Mouse (Mus musculus) forebrain, embryonic 12.5 days (tissue): ENCODE measurements around the gene Ncf1. TPM values are rescaled to one million over a fixed set of nuclear protein-coding genes. Genes with fewer than 3 reads are reported as not detected.

Experiments used
- ATAC-seq: fragments of 200-750 bp; cut with Nextera tagmentation; 2 replicates; pipeline ENCODE4 v1.8.0; 2017; ENCODE audit warnings: moderate TSS enrichment; ENCODE audit not compliant: low FRiP score
- H3K27ac ChIP-seq: fragments of 300-500 bp; sonication (generic); 2 replicates; pipeline ENCODE4 v1.5.1; 2016; ENCODE audit warnings: mild to moderate bottlenecking
- H3K27me3 ChIP-seq: fragments of 300-500 bp; sonication (generic); 2 replicates; pipeline ENCODE4 v1.6.1; 2016; ENCODE audit warnings: mild to moderate bottlenecking
- H3K36me3 ChIP-seq: fragments of 300-500 bp; sonication (generic); replicated peaks from 2 replicates; pipeline ENCODE4 v1.6.1; 2016; ENCODE audit warnings: mild to moderate bottlenecking
- H3K4me1 ChIP-seq: fragments of 300-500 bp; sonication (generic); 2 replicates; pipeline ENCODE4 v1.6.1; 2016
- H3K4me2 ChIP-seq: fragments of 300-500 bp; sonication (generic); 2 replicates; pipeline ENCODE4 v1.6.1; 2016; ENCODE audit warnings: mild to moderate bottlenecking, moderate library complexity
- H3K4me3 ChIP-seq: fragments of 300-500 bp; sonication (generic); replicated peaks from 2 replicates; pipeline ENCODE4 v1.5.1; 2016; ENCODE audit warnings: mild to moderate bottlenecking
- H3K9ac ChIP-seq: fragments of 300-500 bp; sonication (generic); 2 replicates; pipeline ENCODE4 v1.6.1; 2016; ENCODE audit warnings: mild to moderate bottlenecking
- H3K9me3 ChIP-seq: fragments of 300-500 bp; sonication (generic); 2 replicates; pipeline ENCODE4 v1.6.1; 2016
- WGBS: fragments of 180-500 bp; shearing (Covaris S2); methylation state at CpG from one replicate; pipeline ENCODE4 v1.1.7; 2016; 5-methylcytosine and 5-hydroxymethylcytosine counted together
- polyA plus RNA-seq: library from polyadenylated mRNA; unstranded; fragments of >200 nt; fragmentation: Nextera tagmentation; extraction: Ambion mirVana; gene quantifications from 2 replicates; pipeline ENCODE4 v1.2.1, GENCODE M21; 2016

Gene Ncf1
- polyA plus RNA-seq, 1 experiment from 2014 or later = 1.4 TPM

DNA sequence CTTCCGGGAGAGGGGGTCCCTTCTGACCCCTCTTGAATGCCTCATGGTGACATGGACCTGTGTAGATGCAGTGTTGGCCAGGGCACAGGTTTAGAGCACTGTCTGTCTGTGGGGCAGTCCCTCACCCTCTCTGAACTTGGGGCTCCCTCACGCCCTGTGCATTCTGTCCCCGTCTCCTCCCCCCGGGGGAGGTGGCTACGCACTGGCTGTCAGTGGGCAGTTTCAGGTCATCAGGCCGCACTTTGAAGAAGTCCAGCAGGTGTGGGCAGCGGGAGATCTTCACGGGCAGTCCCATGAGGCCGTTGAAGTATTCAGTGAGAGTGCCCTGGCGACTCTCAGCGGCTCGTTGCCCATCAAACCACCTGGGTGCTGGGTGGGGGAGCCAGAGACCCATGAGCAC is 2.5 kb downstream of the Ncf1 start:
- no peak overlapping the region for H3K4me2 ChIP-seq
- no peaks in the 10 kb centered on the region for H3K9me3 ChIP-seq
- no peak overlapping the region for H3K9ac ChIP-seq
- H3K27me3 ChIP-seq = peaks cover 13% of the 10 kb centered on the region
- ATAC-seq = 0 out of 2 replicates have a peak, but pooled peaks have one; percentile 25
- H3K4me3 ChIP-seq = no peak overlapping the region
- no peak overlapping the region for H3K27ac ChIP-seq
- no peaks in the 10 kb centered on the region for H3K36me3 ChIP-seq
- 75% methylated on average over 12 of the region's 12 CpGs for WGBS
- peaks cover 5% of the 10 kb centered on the region for H3K4me1 ChIP-seq

DNA sequence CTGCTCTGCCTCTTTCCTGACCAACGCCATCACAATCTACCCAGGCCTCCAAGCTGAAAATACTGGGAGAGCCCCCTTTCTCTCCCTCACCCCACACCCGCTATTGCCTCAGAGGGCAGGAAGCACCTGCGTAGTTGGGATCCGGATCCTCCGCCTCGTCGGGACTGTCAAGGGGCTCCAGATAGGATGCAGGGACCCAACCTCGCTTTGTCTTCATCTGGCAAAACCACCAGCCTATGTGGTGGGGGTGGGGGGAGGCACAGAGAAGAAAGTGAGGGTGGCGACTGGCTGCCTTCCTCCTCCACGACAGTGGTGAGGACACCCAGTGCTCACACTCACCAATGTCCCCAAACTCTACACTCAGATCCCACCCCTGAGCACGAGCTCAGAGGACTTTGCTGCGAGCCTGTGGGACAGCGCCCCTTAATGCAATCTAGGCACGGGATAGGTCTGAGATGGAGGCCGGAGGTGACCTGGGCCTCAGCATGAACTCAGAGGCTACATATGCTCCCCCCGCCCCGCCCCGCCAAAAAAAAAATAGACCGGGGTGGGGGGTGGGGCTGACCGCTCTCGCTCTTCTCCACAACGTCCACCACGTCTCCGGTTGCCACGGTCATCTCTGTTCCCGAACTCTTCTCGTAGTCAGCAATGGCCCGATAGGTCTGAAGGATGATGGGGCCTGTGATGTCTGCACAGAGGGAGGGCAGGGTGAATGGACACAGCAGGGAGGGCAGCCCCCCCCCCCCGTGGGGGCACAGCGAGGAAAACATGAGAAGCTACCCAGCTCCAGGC is 4.1 kb downstream of the Ncf1 start:
- Histone ChIP-seq H3K27me3 (peaks cover 25% of the 10 kb centered on the region), H3K4me3 (no peak overlapping the region), H3K9ac (no peak overlapping the region), H3K27ac (no peak overlapping the region), H3K36me3 (no peaks in the 10 kb centered on the region), H3K4me2 (no peak overlapping the region), H3K4me1 (peaks cover 11% of the 10 kb centered on the region), H3K9me3 (no peaks in the 10 kb centered on the region)
- ATAC-seq = no peak
- WGBS = 86% methylated on average over 30 of the region's 30 CpGs

GRCm38 (mm10) chr5:134221708-134222150 is 7.7 kb downstream of the Ncf1 start:
- no peak for ATAC-seq
- Histone ChIP-seq H3K4me2 (peak overlapping the region; percentile 62), H3K9me3 (no peaks in the 10 kb centered on the region), H3K36me3 (peaks cover 11% of the 10 kb centered on the region), H3K27me3 (peaks cover 25% of the 10 kb centered on the region), H3K9ac (peak overlapping the region; percentile 59), H3K4me3 (peak overlapping the region; percentile 32), H3K4me1 (peaks cover 11% of the 10 kb centered on the region), H3K27ac (no peak overlapping the region)
- WGBS = 2% methylated on average over 36 of the region's 36 CpGs

DNA sequence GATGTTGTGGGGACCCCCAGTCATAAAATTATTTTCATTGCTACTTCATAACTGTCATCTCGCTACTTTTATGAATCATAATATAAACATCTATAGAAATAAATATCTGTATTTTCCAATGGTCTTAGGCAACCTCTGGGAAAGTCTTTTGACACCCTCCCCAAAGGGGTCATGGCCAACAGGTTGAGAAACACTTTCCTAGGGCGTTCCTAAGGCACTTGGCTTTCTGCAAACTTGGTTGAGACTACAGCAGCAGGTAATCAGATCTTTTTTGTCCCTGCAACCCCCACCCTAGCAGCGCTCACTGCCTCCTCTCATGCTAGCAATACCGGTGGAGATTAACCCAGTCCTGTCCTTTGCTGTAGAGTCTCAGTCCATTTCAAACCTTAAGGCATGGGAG is 8.1 kb downstream of the Ncf1 start:
- WGBS = 44% methylated on average over 4 of the region's 4 CpGs
- H3K27me3 ChIP-seq = peaks cover 25% of the 10 kb centered on the region
- peak overlapping the region; percentile 62 for H3K4me2 ChIP-seq
- ATAC-seq = no peak
- H3K9me3 ChIP-seq = no peaks in the 10 kb centered on the region
- H3K9ac ChIP-seq = no peak overlapping the region
- H3K27ac ChIP-seq = no peak overlapping the region
- H3K36me3 ChIP-seq = peaks cover 15% of the 10 kb centered on the region
- peak overlapping the region; percentile 32; the same call in 1 of the 2 replicates for H3K4me3 ChIP-seq
- H3K4me1 ChIP-seq = peaks cover 11% of the 10 kb centered on the region

- Histone ChIP-seq H3K4me1 (peaks cover 11% of the 10 kb centered on the region), H3K27ac (no peak overlapping the region), H3K4me3 (no peak overlapping the region), H3K4me2 (no peak overlapping the region), H3K9me3 (no peaks in the 10 kb centered on the region), H3K9ac (no peak overlapping the region), H3K36me3 (peaks cover 20% of the 10 kb centered on the region), H3K27me3 (peaks cover 21% of the 10 kb centered on the region)
- no peak for ATAC-seq
- WGBS = 94% methylated on average over 7 of the region's 7 CpGs
These were observed 11.5 kb downstream of the Ncf1 start for GRCm38 (mm10) chr5:134217900-134218299.

DNA sequence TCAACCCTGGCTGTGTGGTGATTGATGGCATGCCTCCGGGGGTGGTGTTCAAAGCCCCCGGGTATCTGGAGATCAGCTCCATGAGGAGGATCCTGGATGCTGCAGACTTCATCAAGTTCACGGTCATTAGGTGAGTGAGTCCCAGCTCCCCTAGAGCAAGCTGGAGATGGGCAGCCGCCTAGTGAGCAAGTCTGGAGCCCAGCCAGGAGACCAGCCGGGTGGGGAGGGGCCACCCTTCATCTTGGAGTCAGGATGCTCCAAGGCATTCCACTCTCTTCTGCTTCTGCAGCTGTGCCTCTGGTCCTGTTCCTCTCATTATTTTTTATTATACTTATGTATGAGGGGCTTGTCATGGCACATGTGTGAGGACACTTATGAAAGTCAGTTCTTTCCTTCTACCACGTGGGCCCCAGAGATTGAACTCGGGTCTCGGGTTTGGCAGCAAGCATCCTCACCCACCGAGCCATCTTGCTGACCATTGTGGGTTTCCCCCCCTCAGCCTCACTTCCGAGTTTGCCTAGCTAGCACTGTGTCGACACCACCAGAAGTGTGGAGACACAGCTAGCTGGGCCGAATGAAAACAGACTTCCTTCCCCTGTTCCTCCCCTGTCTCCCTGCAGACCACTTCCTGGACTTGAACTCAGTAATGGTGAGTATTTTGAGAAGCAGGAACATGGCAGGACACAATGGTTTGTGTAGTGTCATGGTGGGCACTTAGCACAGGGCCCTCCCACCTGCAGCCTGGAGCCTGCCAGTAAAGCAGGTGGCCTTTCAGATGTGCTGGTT is 15.2 kb downstream of the Ncf1 start:
- Histone ChIP-seq H3K36me3 (peaks cover 21% of the 10 kb centered on the region), H3K9me3 (no peaks in the 10 kb centered on the region), H3K27me3 (no peaks in the 10 kb centered on the region), H3K4me3 (no peak overlapping the region), H3K27ac (no peak overlapping the region), H3K4me2 (no peak overlapping the region), H3K9ac (no peak overlapping the region), H3K4me1 (no peaks in the 10 kb centered on the region)
- 84% methylated on average over 12 of the region's 12 CpGs for WGBS
- no peak for ATAC-seq

GRCm38 (mm10) chr5:134209931-134210554 is 19.4 kb downstream of the Ncf1 start:
- 77% methylated on average over 11 of the region's 11 CpGs for WGBS
- H3K4me3 ChIP-seq = no peak overlapping the region
- H3K9ac ChIP-seq = no peak overlapping the region
- H3K36me3 ChIP-seq = peaks cover 6% of the 10 kb centered on the region; the same call in 1 of the 2 replicates
- H3K4me1 ChIP-seq = no peaks in the 10 kb centered on the region
- H3K27me3 ChIP-seq = no peaks in the 10 kb centered on the region
- no peak overlapping the region for H3K4me2 ChIP-seq
- H3K27ac ChIP-seq = no peak overlapping the region
- H3K9me3 ChIP-seq = 0 out of 2 replicates have a peak, but pooled peaks cover 3% of the 10 kb centered on the region
- ATAC-seq = no peak

DNA sequence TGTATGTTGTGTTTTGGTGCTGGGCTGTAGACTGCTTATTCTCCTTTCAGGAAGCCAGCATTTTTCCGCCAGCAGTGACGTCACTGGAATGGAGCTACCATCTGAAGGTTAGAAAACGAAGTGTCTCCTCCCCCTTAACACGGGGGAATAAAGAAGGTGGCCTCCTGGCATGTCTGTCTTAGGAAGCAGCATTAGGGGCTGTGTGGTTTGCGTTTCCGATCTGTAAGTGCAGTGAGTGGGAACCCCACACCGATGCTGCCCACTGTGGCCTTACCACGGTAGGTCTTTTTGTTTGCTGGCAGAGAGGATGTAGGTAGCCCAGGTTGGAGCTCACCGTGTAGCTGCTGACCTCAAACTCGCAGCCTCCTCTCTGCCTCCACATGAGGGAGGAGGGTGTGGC is 22.7 kb downstream of the Ncf1 start:
- no peak for ATAC-seq
- Histone ChIP-seq H3K4me2 (no peak overlapping the region), H3K4me3 (no peak overlapping the region), H3K27me3 (no peaks in the 10 kb centered on the region), H3K27ac (no peak overlapping the region), H3K36me3 (peaks cover 23% of the 10 kb centered on the region), H3K9me3 (0 out of 2 replicates have a peak, but pooled peaks cover 3% of the 10 kb centered on the region), H3K4me1 (no peaks in the 10 kb centered on the region), H3K9ac (no peak overlapping the region)
- WGBS = 86% methylated on average over 10 of the region's 10 CpGs

- peaks cover 36% of the 10 kb centered on the region for H3K36me3 ChIP-seq
- 88% methylated on average over 8 of the region's 8 CpGs for WGBS
- no peak for ATAC-seq
- no peak overlapping the region for H3K4me2 ChIP-seq
- no peak overlapping the region for H3K4me3 ChIP-seq
- no peak overlapping the region for H3K9ac ChIP-seq
- no peaks in the 10 kb centered on the region for H3K4me1 ChIP-seq
- no peaks in the 10 kb centered on the region for H3K27me3 ChIP-seq
- no peaks in the 10 kb centered on the region for H3K9me3 ChIP-seq
- no peak overlapping the region for H3K27ac ChIP-seq
These were observed 35.8 kb downstream of the Ncf1 start for GRCm38 (mm10) chr5:134193664-134194063.

DNA sequence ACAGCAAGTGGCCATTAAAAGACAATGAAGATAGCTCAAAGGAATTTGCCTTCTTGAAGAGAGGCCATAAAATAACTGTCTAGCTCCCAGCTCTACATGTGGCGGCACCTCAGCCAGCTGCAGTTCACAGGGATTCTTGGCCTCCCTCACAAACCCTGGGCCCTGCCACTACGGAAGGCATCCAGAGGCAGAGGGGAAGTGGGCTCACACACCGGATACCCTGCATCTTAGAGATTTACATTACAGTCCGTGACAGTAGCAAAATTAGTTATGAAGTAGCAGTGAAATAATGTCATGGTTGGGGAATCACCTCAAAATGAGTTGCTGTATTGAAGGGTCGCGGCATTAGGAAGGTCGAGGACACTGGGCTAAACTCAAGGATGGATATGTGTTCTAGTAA is 40.9 kb downstream of the Ncf1 start:
- Histone ChIP-seq H3K36me3 (peaks cover 4% of the 10 kb centered on the region), H3K4me2 (no peak overlapping the region), H3K4me1 (peaks cover 1% of the 10 kb centered on the region), H3K9me3 (no peaks in the 10 kb centered on the region), H3K4me3 (no peak overlapping the region), H3K27ac (no peak overlapping the region), H3K9ac (no peak overlapping the region), H3K27me3 (no peaks in the 10 kb centered on the region)
- ATAC-seq = no peak
- 90% methylated on average over 7 of the region's 7 CpGs for WGBS

DNA sequence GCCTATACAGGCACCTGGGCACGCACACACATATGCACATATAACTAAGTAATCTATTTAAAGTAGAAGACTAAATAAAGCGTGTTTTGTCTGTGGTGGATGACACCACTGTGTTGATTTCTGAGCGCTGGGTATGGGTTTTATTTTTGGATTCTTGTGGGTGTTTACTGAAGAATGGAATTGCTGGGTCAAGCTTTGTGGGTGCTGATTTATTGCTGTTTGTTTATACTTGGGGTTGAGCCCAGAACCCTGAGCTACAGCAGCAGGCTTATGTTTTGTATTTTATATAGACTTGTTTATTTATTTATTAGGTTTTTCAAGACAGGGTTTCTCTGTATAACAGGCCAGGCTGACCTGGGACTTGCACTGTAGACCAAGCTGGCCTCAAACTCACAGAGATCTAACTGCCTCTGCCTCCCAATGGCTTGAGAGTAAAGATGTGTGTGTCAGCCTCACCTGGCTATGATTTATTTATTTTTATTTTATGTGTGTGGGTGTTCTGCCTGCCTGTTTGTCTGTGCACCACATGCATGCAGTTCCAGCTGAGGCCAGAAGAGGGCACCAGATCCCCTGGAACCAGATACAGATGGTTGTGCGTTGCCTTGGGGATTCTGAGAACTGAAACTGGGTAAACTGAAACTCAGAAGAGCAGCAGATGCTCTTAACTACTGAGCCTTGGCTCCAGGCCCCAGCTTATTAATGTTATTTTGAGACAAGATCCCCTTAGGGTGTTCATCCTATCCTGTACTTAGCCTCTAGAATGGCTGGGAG is 42.3 kb downstream of the Ncf1 start:
- no peak overlapping the region for H3K9ac ChIP-seq
- H3K4me2 ChIP-seq = no peak overlapping the region
- no peak overlapping the region for H3K27ac ChIP-seq
- H3K4me3 ChIP-seq = no peak overlapping the region
- ATAC-seq = no peak
- H3K9me3 ChIP-seq = no peaks in the 10 kb centered on the region
- 77% methylated on average over 4 of the region's 4 CpGs for WGBS
- H3K36me3 ChIP-seq = no peaks in the 10 kb centered on the region
- no peaks in the 10 kb centered on the region for H3K27me3 ChIP-seq
- peaks cover 15% of the 10 kb centered on the region for H3K4me1 ChIP-seq

DNA sequence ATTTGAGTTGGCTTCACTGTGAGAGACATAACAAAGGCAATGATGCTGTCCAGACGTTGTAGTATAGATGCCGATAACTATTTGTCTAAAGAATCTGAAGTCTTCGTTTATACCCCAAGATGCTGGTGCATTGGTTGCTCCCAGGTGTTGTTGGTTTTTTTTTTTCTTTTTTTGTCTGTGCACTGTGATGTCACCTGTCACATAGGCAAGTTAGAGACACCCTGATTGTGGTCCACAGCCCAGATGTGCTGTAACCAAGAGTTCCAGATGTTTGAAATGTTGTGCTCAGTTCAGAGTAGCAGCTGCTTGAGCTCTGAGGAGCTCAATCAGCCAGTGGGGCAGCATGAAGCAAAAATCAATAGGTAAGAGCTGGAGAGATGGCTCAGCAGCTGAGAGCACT is 43.4 kb downstream of the Ncf1 start:
- H3K27ac ChIP-seq = no peak overlapping the region
- peaks cover 18% of the 10 kb centered on the region for H3K4me1 ChIP-seq
- H3K4me2 ChIP-seq = no peak overlapping the region
- no peak overlapping the region for H3K9ac ChIP-seq
- 88% methylated on average over 3 of the region's 3 CpGs for WGBS
- ATAC-seq = no peak
- no peak overlapping the region for H3K4me3 ChIP-seq
- H3K9me3 ChIP-seq = no peaks in the 10 kb centered on the region
- no peaks in the 10 kb centered on the region for H3K27me3 ChIP-seq
- no peaks in the 10 kb centered on the region for H3K36me3 ChIP-seq
